Mouse (Mus musculus) cortical plate, adult 2 months (tissue): ENCODE measurements around the gene Pan2.

Experiments
- CTCF ChIP-seq: fragments of 200-500 bp; IDR thresholded peaks from 2 replicates; pipeline ENCODE4 v1.5.1; 2011; ENCODE audit warnings: mild to moderate bottlenecking, control low read depth, low read length; ENCODE audit not compliant: insufficient read depth; ENCODE audit errors: extremely low read depth
- POLR2A ChIP-seq: fragments of 200-500 bp; IDR thresholded peaks from 2 replicates; pipeline ENCODE4 v1.6.1; 2011; ENCODE audit warnings: mild to moderate bottlenecking, low read length, control low read depth; ENCODE audit not compliant: insufficient read depth; ENCODE audit errors: extremely low read depth

- no peak for TF ChIP-seq POLR2A
- TF ChIP-seq CTCF: no peak
These were observed 32.3 kb upstream of the Pan2 start for GRCm38 (mm10) chr10:128270866-128271265.
